Mouse (Mus musculus) intestine, embryonic 14.5 days (tissue): ENCODE measurements around the gene Birc2. TPM values are rescaled to one million over a fixed set of nuclear protein-coding genes. Genes with fewer than 3 reads are reported as not detected.
A peak's percentile ranks its signal among the peaks of the same experiment; 100 is the strongest.

ENCODE experiments used
- ATAC-seq: fragments of 200-750 bp; cut with Nextera tagmentation; replicated peaks from 2 replicates; pipeline ENCODE4 v1.8.0; 2017; ENCODE audit warnings: low read depth, moderate number of reproducible peaks, moderate TSS enrichment, moderate library complexity; ENCODE audit not compliant: low FRiP score, low TSS enrichment
- DNase-seq: peaks from one replicate; pipeline ENCODE4 v3.0.0-alpha.2; 2018; ENCODE audit warnings: low spot score
- H3K27ac ChIP-seq: fragments of 300-500 bp; sonication (generic); 2 replicates; pipeline ENCODE4 v1.5.1; 2014; ENCODE audit warnings: low read depth, mild to moderate bottlenecking, control low read depth
- H3K27me3 ChIP-seq: fragments of 300-500 bp; sonication (generic); replicated peaks from 2 replicates; pipeline ENCODE4 v1.6.1; 2014; ENCODE audit warnings: low read length, control low read depth; ENCODE audit not compliant: control insufficient read depth, insufficient read depth
- H3K36me3 ChIP-seq: fragments of 300-500 bp; sonication (generic); 2 replicates; pipeline ENCODE4 v1.6.1; 2014; ENCODE audit warnings: low read length, control low read depth; ENCODE audit not compliant: control insufficient read depth, insufficient read depth
- H3K4me1 ChIP-seq: fragments of 300-500 bp; sonication (generic); replicated peaks from 2 replicates; pipeline ENCODE4 v1.6.1; 2014; ENCODE audit warnings: low read length, control low read depth, mixed read lengths; ENCODE audit not compliant: control insufficient read depth, insufficient read depth
- H3K4me2 ChIP-seq: fragments of 300-500 bp; sonication (generic); 2 replicates; pipeline ENCODE4 v1.6.1; 2014; ENCODE audit warnings: low read length
- H3K4me3 ChIP-seq: fragments of 300-500 bp; sonication (generic); 2 replicates; pipeline ENCODE4 v1.5.1; 2014; ENCODE audit warnings: low read depth, low read length, control low read depth, mixed read lengths
- H3K9ac ChIP-seq: fragments of 300-500 bp; sonication (generic); 2 replicates; pipeline ENCODE4 v1.6.1; 2014; ENCODE audit warnings: mild to moderate bottlenecking, low read length
- H3K9me3 ChIP-seq: fragments of 300-500 bp; sonication (generic); 2 replicates; pipeline ENCODE4 v1.6.1; 2016; ENCODE audit warnings: low read length, control low read depth; ENCODE audit not compliant: control insufficient read depth
- WGBS: fragments of 180-500 bp; shearing (Covaris S2); extraction: QIAGEN DNeasy Blood & Tissue Kit; methylation state at CpG from one replicate; pipeline ENCODE4 v1.1.7; 2014; 5-methylcytosine and 5-hydroxymethylcytosine counted together
- polyA plus RNA-seq: library from polyadenylated mRNA; unstranded; fragments of >200 nt; fragmentation: Nextera tagmentation; extraction: Ambion mirVana; gene quantifications from 2 replicates; pipeline ENCODE4 v1.2.1, GENCODE M21; 2014

The Birc2 gene
- polyA plus RNA-seq, 1 experiment from 2014 or later: 39.8 TPM

DNA sequence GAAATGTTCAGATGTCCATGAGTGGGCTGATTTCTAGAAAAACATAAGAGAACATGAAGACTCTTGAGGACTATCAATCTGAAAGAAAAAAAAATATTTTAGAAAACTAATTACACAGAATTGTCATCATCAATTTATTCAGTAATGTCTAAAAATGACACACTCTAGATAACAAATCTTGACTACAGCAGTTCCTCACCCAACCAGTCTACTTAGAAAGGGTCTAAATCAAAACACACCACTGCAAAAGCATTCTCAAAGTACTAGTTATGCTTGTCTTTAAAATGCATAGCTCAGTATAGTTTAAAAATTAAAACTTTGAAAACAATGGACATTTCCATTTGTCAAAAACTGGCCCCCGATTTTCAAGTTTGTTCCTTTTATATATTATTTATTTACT lies 1.6 kb downstream of the Birc2 start:
- Histone ChIP-seq H3K4me3 (no peak overlapping the region), H3K4me2 (peak overlapping the region; percentile 90), H3K27ac (no peak overlapping the region), H3K27me3 (no peaks in the 10 kb centered on the region), H3K9me3 (no peaks in the 10 kb centered on the region), H3K36me3 (peaks cover 26% of the 10 kb centered on the region), H3K4me1 (peaks cover 8% of the 10 kb centered on the region; the same call in 1 of the 2 replicates), H3K9ac (no peak overlapping the region)
- ATAC-seq (no peak), DNase-seq (no peak)
- WGBS: 88% methylated on average over 1 of the region's 1 CpGs

DNA sequence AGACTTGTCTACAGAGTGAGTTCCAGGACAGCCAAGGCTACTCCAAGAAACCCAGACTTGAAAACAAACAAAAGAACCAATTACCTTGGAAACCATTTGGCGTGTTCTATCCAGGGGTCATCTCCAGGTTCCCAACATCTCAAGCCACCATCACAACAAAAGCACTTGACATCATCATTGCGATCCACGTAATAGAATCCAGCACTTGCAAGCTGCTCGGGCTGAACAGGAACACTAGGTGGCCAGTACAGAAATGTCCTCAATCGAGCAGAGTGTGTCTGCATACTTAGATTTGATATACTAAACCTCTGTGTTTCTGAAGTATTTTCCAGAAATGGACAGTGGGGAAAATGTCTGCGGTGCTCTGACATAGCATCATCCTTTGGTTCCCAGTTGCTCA lies 3.4 kb downstream of the Birc2 start:
- Histone ChIP-seq H3K27me3 (no peaks in the 10 kb centered on the region), H3K4me2 (no peak overlapping the region; the same call in 1 of the 2 replicates), H3K9me3 (no peaks in the 10 kb centered on the region), H3K27ac (no peak overlapping the region), H3K4me1 (peaks cover 8% of the 10 kb centered on the region; the same call in 1 of the 2 replicates), H3K36me3 (peaks cover 26% of the 10 kb centered on the region), H3K9ac (no peak overlapping the region), H3K4me3 (no peak overlapping the region)
- ATAC-seq (no peak), DNase-seq (no peak)
- 88% methylated on average over 6 of the region's 6 CpGs for WGBS

DNA sequence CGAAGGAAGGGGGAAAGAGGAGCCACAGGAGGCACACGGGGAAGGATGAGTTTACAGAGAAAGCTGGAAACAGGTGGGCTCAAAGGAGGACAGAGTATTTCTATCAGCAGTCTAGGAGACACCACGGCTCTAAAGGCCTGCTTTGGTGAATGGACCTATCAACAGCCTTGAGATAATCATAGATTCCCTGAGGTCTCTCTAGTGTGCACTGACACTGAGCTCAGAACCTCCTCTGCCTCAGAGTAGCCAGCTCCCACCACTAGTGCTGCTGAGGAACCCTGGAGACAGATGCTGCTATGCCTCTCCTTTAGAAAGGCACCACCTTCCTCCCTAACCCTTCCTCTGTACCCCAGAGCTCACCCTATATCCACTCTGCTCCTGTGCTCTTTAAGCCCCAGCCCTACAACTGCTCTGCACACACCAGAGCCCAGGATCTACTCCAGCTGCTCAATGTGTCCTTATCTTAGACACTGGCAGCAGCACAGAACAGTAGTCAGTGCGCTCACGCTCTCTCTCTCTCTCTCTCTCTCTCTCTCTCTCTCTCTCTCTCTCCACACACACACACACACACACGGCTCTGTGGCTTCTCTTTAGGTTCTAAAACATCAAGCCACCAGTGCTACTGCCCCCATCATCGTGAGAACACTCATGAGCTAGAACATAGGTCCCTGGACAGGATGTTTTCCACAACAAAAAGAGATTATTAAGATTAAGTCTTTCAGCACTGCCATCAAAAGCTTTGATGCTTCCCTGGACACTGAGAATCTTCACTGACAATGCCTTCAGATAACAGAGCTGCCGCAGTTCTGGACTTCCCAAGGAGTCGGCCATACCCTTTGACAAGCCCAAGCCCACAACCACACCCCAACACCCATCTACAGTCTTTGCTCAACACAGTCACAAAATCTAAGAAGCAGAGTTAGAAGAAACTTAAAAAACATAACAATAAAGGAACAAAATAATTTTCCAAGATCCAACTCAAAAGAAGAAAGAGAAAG lies 7.0 kb downstream of the Birc2 start:
- ATAC-seq: no peak

GRCm38 (mm10) chr9:7828706-7829105 lies 8.2 kb downstream of the Birc2 start:
- H3K9me3 ChIP-seq: no peaks in the 10 kb centered on the region
- peaks cover 26% of the 10 kb centered on the region for H3K36me3 ChIP-seq
- H3K4me1 ChIP-seq: peaks cover 3% of the 10 kb centered on the region; the same call in 1 of the 2 replicates
- H3K27me3 ChIP-seq: no peaks in the 10 kb centered on the region
- no peak overlapping the region for H3K27ac ChIP-seq
- ATAC-seq (no peak), DNase-seq (no peak)
- H3K4me3 ChIP-seq: no peak overlapping the region
- 90% methylated on average over 4 of the region's 4 CpGs for WGBS
- no peak overlapping the region for H3K9ac ChIP-seq
- no peak overlapping the region for H3K4me2 ChIP-seq

More for the DNA sequence above, 7.0 kb downstream of the Birc2 start:
- Histone ChIP-seq H3K27ac (no peak overlapping the region), H3K9ac (no peak overlapping the region), H3K9me3 (no peaks in the 10 kb centered on the region), H3K4me3 (no peak overlapping the region), H3K27me3 (no peaks in the 10 kb centered on the region), H3K4me2 (no peak overlapping the region), H3K36me3 (peaks cover 34% of the 10 kb centered on the region), H3K4me1 (peaks cover 3% of the 10 kb centered on the region; the same call in 1 of the 2 replicates)
- 83% methylated on average over 9 of the region's 9 CpGs for WGBS
- DNase-seq: peak; percentile 46

- no peak overlapping the region for H3K4me3 ChIP-seq
- no peak overlapping the region for H3K4me2 ChIP-seq
- H3K9me3 ChIP-seq: no peaks in the 10 kb centered on the region
- H3K9ac ChIP-seq: no peak overlapping the region
- H3K27me3 ChIP-seq: no peaks in the 10 kb centered on the region
- H3K27ac ChIP-seq: no peak overlapping the region
- DNase-seq (peak; percentile 42), ATAC-seq (no peak)
- H3K36me3 ChIP-seq: peaks cover 37% of the 10 kb centered on the region
- 94% methylated on average over 5 of the region's 5 CpGs for WGBS
- no peaks in the 10 kb centered on the region for H3K4me1 ChIP-seq
Measured at GRCm38 (mm10) chr9:7824916-7825315, 11.9 kb downstream of the Birc2 start.

DNA sequence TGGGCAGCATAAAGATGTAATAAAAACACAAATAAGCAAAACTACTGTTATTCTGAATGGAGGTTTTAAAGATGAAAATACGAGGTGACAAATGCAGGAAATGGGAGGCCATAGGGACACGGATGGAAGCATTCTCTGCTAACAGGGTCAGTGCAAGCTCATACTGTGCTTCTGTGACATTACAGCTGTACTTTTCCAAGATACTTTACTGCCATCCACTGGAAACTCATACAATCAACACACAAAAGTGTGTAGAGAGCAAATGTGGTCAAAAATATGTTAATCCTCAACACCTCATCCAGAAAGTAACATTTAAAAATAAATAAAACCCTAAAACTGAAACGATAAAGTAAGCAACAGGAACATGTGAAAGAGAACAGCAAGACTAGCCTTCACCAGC lies 14.1 kb downstream of the Birc2 start:
- ATAC-seq (no peak), DNase-seq (no peak)
- H3K4me2 ChIP-seq: no peak overlapping the region
- H3K27me3 ChIP-seq: no peaks in the 10 kb centered on the region
- H3K36me3 ChIP-seq: peaks cover 57% of the 10 kb centered on the region
- H3K9ac ChIP-seq: no peak overlapping the region
- H3K4me1 ChIP-seq: no peaks in the 10 kb centered on the region
- H3K9me3 ChIP-seq: no peaks in the 10 kb centered on the region
- WGBS: 79% methylated on average over 3 of the region's 3 CpGs
- H3K27ac ChIP-seq: no peak overlapping the region
- no peak overlapping the region for H3K4me3 ChIP-seq

DNA sequence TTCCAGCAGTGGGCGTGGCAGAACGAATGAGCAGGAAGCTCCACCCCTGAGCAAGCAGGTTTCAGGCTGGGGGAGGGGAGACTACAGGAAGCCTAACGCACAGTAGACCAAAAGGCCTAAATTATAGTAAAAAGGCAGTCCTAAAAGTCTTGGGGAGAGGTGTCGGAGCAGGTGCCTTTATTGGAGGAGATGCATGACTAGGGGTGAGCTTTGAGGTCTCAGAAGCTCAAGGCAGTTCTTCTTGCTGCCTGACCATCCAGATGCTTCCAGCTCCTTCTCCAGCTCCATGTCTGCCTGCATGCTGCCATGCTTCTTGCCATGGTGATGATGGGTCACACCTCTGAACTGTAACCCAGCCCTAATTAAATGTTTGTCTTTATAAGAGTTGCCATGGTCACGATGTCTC lies 31.8 kb downstream of the Birc2 start:
- Histone ChIP-seq H3K4me3 (no peak overlapping the region), H3K9ac (no peak overlapping the region), H3K4me1 (no peaks in the 10 kb centered on the region), H3K36me3 (no peaks in the 10 kb centered on the region), H3K27ac (no peak overlapping the region), H3K27me3 (no peaks in the 10 kb centered on the region), H3K4me2 (no peak overlapping the region), H3K9me3 (no peaks in the 10 kb centered on the region)
- WGBS: 51% methylated on average over 5 of the region's 5 CpGs
- 0 out of 2 replicates have a peak, but pooled peaks have one; percentile 32 for ATAC-seq
- DNase-seq: no peak

DNA sequence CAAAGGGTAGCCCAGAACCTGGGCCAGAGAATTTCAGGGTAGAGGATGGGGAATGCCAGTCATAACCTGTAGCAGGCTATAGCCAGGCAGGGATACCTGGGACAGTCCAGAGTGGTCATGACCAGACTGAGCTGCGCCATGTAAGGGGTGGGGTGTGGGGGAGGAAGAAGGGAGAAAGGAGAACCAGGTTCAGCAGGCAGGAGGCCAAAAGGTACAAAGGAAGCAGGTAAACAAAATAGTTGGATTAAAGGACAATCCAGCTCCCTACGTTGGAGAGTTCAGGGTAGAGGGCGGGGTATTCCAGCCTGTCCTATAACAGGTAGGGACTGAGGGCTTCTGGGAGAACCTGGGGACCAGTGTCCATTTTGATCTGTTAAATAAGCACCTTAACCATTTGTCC lies 38.3 kb downstream of the Birc2 start:
- Histone ChIP-seq H3K36me3 (peaks cover 5% of the 10 kb centered on the region; the same call in 1 of the 2 replicates), H3K4me3 (no peak overlapping the region), H3K27ac (no peak overlapping the region), H3K9ac (no peak overlapping the region), H3K27me3 (no peaks in the 10 kb centered on the region), H3K4me1 (no peaks in the 10 kb centered on the region), H3K4me2 (no peak overlapping the region), H3K9me3 (no peaks in the 10 kb centered on the region)
- WGBS: 82% methylated on average over 3 of the region's 3 CpGs
- DNase-seq (no peak), ATAC-seq (no peak)
